Mouse (Mus musculus) telencephalon, adult 2 months (tissue): ENCODE measurements around the gene Tmem176b.
"Not testable (repeated sequence)": the region's sequence is repeated elsewhere in the genome, so short reads cannot be mapped to it uniquely, and the experiment has no call there.

Source experiments
- DNase-seq: peaks from one replicate; pipeline ENCODE4 v3.0.0-alpha.2; 2011; ENCODE audit warnings: low read depth, low spot score

The Tmem176b gene

GRCm38 (mm10) chr6:48842111-48842842, 981 bp upstream of the Tmem176b start:
- no peak for DNase-seq

- no peak for DNase-seq
Observed at GRCm38 (mm10) chr6:48840371-48840969, 826 bp downstream of the Tmem176b start, which contains the start of gene Tmem176a. Gene Tmem176a (plus strand): TSS chr6:48840919.

GRCm38 (mm10) chr6:48838321-48839080, 2.8 kb downstream of the Tmem176b start:
- DNase-seq = no peak

- no peak for DNase-seq
Observed at GRCm38 (mm10) chr6:48837516-48837915, 3.8 kb downstream of the Tmem176b start.

GRCm38 (mm10) chr6:48836146-48836545, 5.2 kb downstream of the Tmem176b start:
- no peak for DNase-seq

- DNase-seq = no peak
Observed at GRCm38 (mm10) chr6:48835241-48835640, 6.1 kb downstream of the Tmem176b start.

- no peak for DNase-seq
Observed at GRCm38 (mm10) chr6:48833515-48833914, 7.8 kb downstream of the Tmem176b start.

- no peak for DNase-seq
Observed at GRCm38 (mm10) chr6:48832426-48832825, 8.9 kb downstream of the Tmem176b start.

GRCm38 (mm10) chr6:48831141-48831540, 10.2 kb downstream of the Tmem176b start:
- DNase-seq = no peak

- DNase-seq = no peak
Observed at GRCm38 (mm10) chr6:48830241-48830640, 11.1 kb downstream of the Tmem176b start.

GRCm38 (mm10) chr6:48829651-48830050, 11.6 kb downstream of the Tmem176b start:
- no peak for DNase-seq

GRCm38 (mm10) chr6:48828976-48829375, 12.3 kb downstream of the Tmem176b start:
- DNase-seq = no peak

- DNase-seq = no peak
Observed at GRCm38 (mm10) chr6:48825016-48825415, 16.3 kb downstream of the Tmem176b start.

GRCm38 (mm10) chr6:48821991-48822785, 19.1 kb downstream of the Tmem176b start:
- DNase-seq = not testable (repeated sequence)

GRCm38 (mm10) chr6:48817815-48818214, 23.5 kb downstream of the Tmem176b start:
- DNase-seq = peak; percentile 26

- DNase-seq = no peak
Observed at GRCm38 (mm10) chr6:48815013-48815412, 26.3 kb downstream of the Tmem176b start.

- DNase-seq = no peak
Observed at GRCm38 (mm10) chr6:48809494-48810219, 31.6 kb downstream of the Tmem176b start.

GRCm38 (mm10) chr6:48806746-48807145, 34.5 kb downstream of the Tmem176b start:
- no peak for DNase-seq

- no peak for DNase-seq
Observed at GRCm38 (mm10) chr6:48804346-48804745, 37.0 kb downstream of the Tmem176b start.

GRCm38 (mm10) chr6:48803406-48804051, 37.8 kb downstream of the Tmem176b start:
- peak; percentile 2 for DNase-seq
